21 mouse cellular contexts compared by ENCODE assay signal in the genomic region with DNA sequence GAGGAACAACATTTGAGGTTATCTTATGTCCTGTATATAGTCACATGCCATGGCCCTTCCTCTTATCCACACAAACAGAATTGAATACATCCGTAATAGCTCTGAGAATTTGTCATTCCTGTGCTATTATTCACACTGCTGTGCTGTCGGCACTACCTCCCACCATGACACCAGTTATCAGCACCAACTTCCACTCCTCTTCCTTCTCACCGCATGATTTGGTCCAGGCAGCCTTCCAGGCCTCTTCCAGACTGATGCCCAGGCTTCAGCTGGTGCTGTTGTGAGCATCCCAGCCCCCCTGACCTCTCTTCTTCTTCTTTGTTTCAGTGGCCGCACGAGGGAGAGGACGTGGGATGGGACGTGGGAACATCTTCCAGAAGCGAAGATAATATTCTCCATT. TPM values are rescaled to one million over a fixed set of nuclear protein-coding genes. Genes with fewer than 3 reads are reported as not detected.
DNase-seq lines count a peak whose midpoint lies in the region; ATAC-seq and TF ChIP-seq lines count a peak whose summit lies in the region.
"Had no signal": no experiment of that assay in that cellular context is flagged by ENCODE, and none has a peak within 500 bp of the region (broad histone marks: within the 10 kb centered on the region; RNA-seq: fewer than 3 reads in every experiment).

No protein-coding gene starts in this region.

- H3K4me3 ChIP-seq in heart, adult 2 months: no peak overlapping the region
- H3K4me3 ChIP-seq in heart, embryonic 10.5 days: no peak overlapping the region
- H3K4me3 ChIP-seq in midbrain, postnatal 0 days (ENCODE audit: low read depth, low read length): no peak overlapping the region
- H3K4me3 ChIP-seq in midbrain, embryonic 15.5 days: no peak overlapping the region
- H3K4me3 ChIP-seq in heart, embryonic 14.5 days (ENCODE audit: control insufficient read depth in 1 of 2, insufficient read depth in 1 of 2, low read depth in 1 of 2, low read length in 2 of 2): no peak overlapping the region
- no peak overlapping the region for H3K4me3 ChIP-seq in forebrain, embryonic 13.5 days
- H3K4me3 ChIP-seq: hindbrain, embryonic 13.5 days; intestine, embryonic 15.5 days; kidney, embryonic 15.5 days; midbrain, embryonic 10.5 days; neural tube, embryonic 13.5 days had no signal

- ATAC-seq in midbrain, postnatal 0 days (ENCODE audit: low FRiP score): no peak
- ATAC-seq in midbrain, embryonic 15.5 days (replicated peaks): no peak
- ATAC-seq in heart, embryonic 14.5 days (ENCODE audit: insufficient number of reproducible peaks, insufficient read depth, low FRiP score, low read depth): peak; percentile 48; the same call in 1 of the 2 replicates
- no peak for ATAC-seq in forebrain, embryonic 13.5 days
- ATAC-seq: CD4-positive, CD25-positive, alpha-beta regulatory T cell, adult 4 months; intestine, embryonic 15.5 days had no signal

- DNase-seq in heart, adult 2 months: peak; percentile 47 to 71
- DNase-seq in heart, embryonic 10.5 days (ENCODE audit: low spot score): no peak
- DNase-seq in midbrain, postnatal 0 days (ENCODE audit: low spot score): peak; percentile 47
- DNase-seq in kidney, postnatal 10 days: no peak
- DNase-seq: cerebellum, adult 11-12 months; gastrocnemius, postnatal 36 days; lung, postnatal 4 days; right cerebral cortex, postnatal 25 days; thymus, postnatal 25 days had no signal

- intact Hi-C loops in heart, adult 2 months (cut with DNase I): no loop called here

- peaks cover 5% of the 10 kb centered on the region for H3K36me3 ChIP-seq in heart, adult 2 months (ENCODE audit: control insufficient read depth, insufficient read depth, low read length)
- peaks cover 55% of the 10 kb centered on the region for H3K36me3 ChIP-seq in heart, embryonic 10.5 days
- H3K36me3 ChIP-seq in midbrain, postnatal 0 days (ENCODE audit: insufficient read depth, low read length): peaks cover 34% of the 10 kb centered on the region
- H3K36me3 ChIP-seq in midbrain, embryonic 15.5 days (replicated peaks): peaks cover 33% of the 10 kb centered on the region; the same call in 1 of the 2 replicates
- peaks cover 46% of the 10 kb centered on the region for H3K36me3 ChIP-seq in heart, embryonic 14.5 days (ENCODE audit: control insufficient read depth, insufficient read depth, low read length)
- H3K36me3 ChIP-seq in forebrain, embryonic 13.5 days (ENCODE audit: poor library complexity, severe bottlenecking): peaks cover 68% of the 10 kb centered on the region

- peaks cover 3% of the 10 kb centered on the region for H3K4me1 ChIP-seq in heart, adult 2 months (ENCODE audit: control insufficient read depth, insufficient read depth, low read length)
- peaks cover 3% of the 10 kb centered on the region; the same call in 1 of the 2 replicates for H3K4me1 ChIP-seq in heart, embryonic 10.5 days
- H3K4me1 ChIP-seq in midbrain, postnatal 0 days (ENCODE audit: insufficient read depth, low read length): no peaks in the 10 kb centered on the region
- no peaks in the 10 kb centered on the region for H3K4me1 ChIP-seq in midbrain, embryonic 15.5 days
- peaks cover 5 to 19% of the 10 kb centered on the region in 2 experiments for H3K4me1 ChIP-seq in heart, embryonic 14.5 days (ENCODE audit: control insufficient read depth in 2 of 2, insufficient read depth in 2 of 2, low read length in 2 of 2)
- H3K4me1 ChIP-seq in forebrain, embryonic 13.5 days: no peaks in the 10 kb centered on the region
- H3K4me1 ChIP-seq: hindbrain, embryonic 13.5 days; intestine, embryonic 15.5 days; kidney, embryonic 15.5 days; midbrain, embryonic 10.5 days; neural tube, embryonic 13.5 days had no signal

- WGBS in heart, adult 2 months: 32% methylated on average over 8 of the region's 8 CpGs
- WGBS in heart, embryonic 10.5 days: 73% methylated on average over 8 of the region's 8 CpGs
- 86% methylated on average over 8 of the region's 8 CpGs for WGBS in midbrain, postnatal 0 days
- 87% methylated on average over 8 of the region's 8 CpGs for WGBS in midbrain, embryonic 15.5 days
- WGBS in heart, embryonic 14.5 days: 44% methylated on average over 8 of the region's 8 CpGs
- WGBS in forebrain, embryonic 13.5 days: 89% methylated on average over 8 of the region's 8 CpGs

- peak overlapping the region; percentile 36 for H3K27ac ChIP-seq in heart, adult 2 months
- H3K27ac ChIP-seq in heart, embryonic 10.5 days: no peak overlapping the region
- H3K27ac ChIP-seq in midbrain, postnatal 0 days (ENCODE audit: low read depth, low read length): no peak overlapping the region
- no peak overlapping the region for H3K27ac ChIP-seq in midbrain, embryonic 15.5 days
- peak overlapping the region in 1 of 2 experiments; percentile 4; a peak in 1 of 4 replicates for H3K27ac ChIP-seq in heart, embryonic 14.5 days (replicated peaks in 1 of 2; ENCODE audit: control insufficient read depth in 1 of 2, insufficient read depth in 1 of 2, low read depth in 2 of 2, low read length in 2 of 2)
- H3K27ac ChIP-seq in forebrain, embryonic 13.5 days: no peak overlapping the region
- H3K27ac ChIP-seq: hindbrain, embryonic 13.5 days; intestine, embryonic 15.5 days; kidney, embryonic 15.5 days; liver, embryonic 14.5 days; midbrain, embryonic 10.5 days; neural tube, embryonic 13.5 days; stomach, postnatal 0 days had no signal

- TF ChIP-seq CTCF in heart, adult 2 months (IDR thresholded peaks at IDR 0.05): no peak
- no peak for TF ChIP-seq CTCF in midbrain, postnatal 0 days (IDR thresholded peaks at IDR 0.05)

- H3K4me2 ChIP-seq in midbrain, postnatal 0 days (ENCODE audit: low read depth, low read length, poor library complexity, severe bottlenecking): no peak overlapping the region
- H3K4me2 ChIP-seq in midbrain, embryonic 15.5 days: no peak overlapping the region
- H3K4me2 ChIP-seq in heart, embryonic 14.5 days (ENCODE audit: low read length): no peak overlapping the region
- H3K4me2 ChIP-seq in forebrain, embryonic 13.5 days: no peak overlapping the region
- H3K4me2 ChIP-seq: hindbrain, embryonic 13.5 days; intestine, embryonic 15.5 days; kidney, embryonic 15.5 days; neural tube, embryonic 13.5 days had no signal

- TF ChIP-seq POLR2A in heart, adult 2 months (IDR thresholded peaks at IDR 0.05; ENCODE audit: insufficient read depth, low read depth, low read length): no peak

- TF ChIP-seq EP300 in heart, adult 2 months (IDR thresholded peaks at IDR 0.05; ENCODE audit: insufficient read depth, low read depth, low read length): peak; percentile 55; the same call in 1 of the 2 replicates

- no peak overlapping the region for H3K9ac ChIP-seq in heart, adult 2 months (ENCODE audit: low read depth, low read length)
- H3K9ac ChIP-seq in midbrain, postnatal 0 days (replicated peaks; ENCODE audit: low read length, poor library complexity, severe bottlenecking): no peak overlapping the region
- no peak overlapping the region for H3K9ac ChIP-seq in midbrain, embryonic 15.5 days
- H3K9ac ChIP-seq in heart, embryonic 14.5 days (ENCODE audit: low read length): no peak overlapping the region
- H3K9ac ChIP-seq in forebrain, embryonic 13.5 days: no peak overlapping the region
- H3K9ac ChIP-seq: hindbrain, embryonic 13.5 days; intestine, embryonic 15.5 days; kidney, embryonic 15.5 days; liver, embryonic 14.5 days; neural tube, embryonic 13.5 days had no signal

- no peaks in the 10 kb centered on the region for H3K79me2 ChIP-seq in heart, adult 2 months (replicated peaks; ENCODE audit: control insufficient read depth, insufficient read depth, low read length)

- H3K9me3 ChIP-seq in heart, embryonic 10.5 days: no peaks in the 10 kb centered on the region
- no peaks in the 10 kb centered on the region for H3K9me3 ChIP-seq in midbrain, postnatal 0 days (ENCODE audit: low read length)
- no peaks in the 10 kb centered on the region for H3K9me3 ChIP-seq in midbrain, embryonic 15.5 days
- H3K9me3 ChIP-seq in heart, embryonic 14.5 days (ENCODE audit: control insufficient read depth, low read length): 0 out of 2 replicates have a peak, but pooled peaks cover 5% of the 10 kb centered on the region
- H3K9me3 ChIP-seq in forebrain, embryonic 13.5 days (replicated peaks): no peaks in the 10 kb centered on the region
- H3K9me3 ChIP-seq: G1E; hindbrain, embryonic 13.5 days; intestine, embryonic 15.5 days; kidney, embryonic 15.5 days; midbrain, embryonic 10.5 days; neural tube, embryonic 13.5 days had no signal

- H3K27me3 ChIP-seq in heart, adult 2 months (ENCODE audit: control insufficient read depth, insufficient read depth, low read length): no peaks in the 10 kb centered on the region
- H3K27me3 ChIP-seq in heart, embryonic 10.5 days (ENCODE audit: insufficient read depth, poor library complexity, severe bottlenecking): no peaks in the 10 kb centered on the region
- H3K27me3 ChIP-seq in midbrain, postnatal 0 days (ENCODE audit: insufficient read depth, low read length): no peaks in the 10 kb centered on the region
- H3K27me3 ChIP-seq in midbrain, embryonic 15.5 days (replicated peaks): no peaks in the 10 kb centered on the region
- H3K27me3 ChIP-seq in heart, embryonic 14.5 days (ENCODE audit: control insufficient read depth, insufficient read depth, low read length): no peaks in the 10 kb centered on the region
- H3K27me3 ChIP-seq in forebrain, embryonic 13.5 days: no peaks in the 10 kb centered on the region
- H3K27me3 ChIP-seq: hindbrain, embryonic 13.5 days; intestine, embryonic 15.5 days; kidney, embryonic 15.5 days; neural tube, embryonic 13.5 days had no signal

RNA-seq across cellular contexts. Expression of a gene that starts 17.2 kb away (rescaled TPM):
- total RNA-seq in heart, adult 2 months (2021): 10 to 100 TPM; 33.2 to 37.7 TPM
- 44.7 and 50.3 TPM in 2 replicates for polyA plus RNA-seq in heart, adult 2 months (2012; rRNA removed)
- polyA plus RNA-seq in heart, embryonic 10.5 days (2016; fragmentation: Nextera tagmentation; extraction: Ambion mirVana): 24.0 and 28.8 TPM in 2 replicates
- total RNA-seq in midbrain, postnatal 0 days (2014; rRNA removed): 41.2 and 48.0 TPM in 2 replicates
- polyA plus RNA-seq in midbrain, postnatal 0 days (2015; fragmentation: Nextera tagmentation; extraction: Ambion mirVana): 12.6 and 14.4 TPM in 2 replicates
- 22.3 and 24.4 TPM in 2 replicates for polyA plus RNA-seq in midbrain, embryonic 15.5 days (2015; fragmentation: Nextera tagmentation; extraction: Ambion mirVana)
- polyA plus RNA-seq in heart, embryonic 14.5 days (2014; fragmentation: Nextera tagmentation; extraction: Ambion mirVana): 32.8 and 39.7 TPM in 2 replicates
- 21.1 and 24.9 TPM in 2 replicates for polyA plus RNA-seq in forebrain, embryonic 13.5 days (2015; fragmentation: Nextera tagmentation; extraction: Ambion mirVana)

RNA-seq across cellular contexts. Expression of a gene that starts 17.6 kb away (rescaled TPM):
- 10 to 100 TPM; 61.1 to 65.8 TPM for total RNA-seq in heart, adult 2 months (2021)
- polyA plus RNA-seq in heart, adult 2 months (2012; rRNA removed): 20.8 and 24.8 TPM in 2 replicates
- 139 and 148 TPM in 2 replicates for polyA plus RNA-seq in heart, embryonic 10.5 days (2016; fragmentation: Nextera tagmentation; extraction: Ambion mirVana)
- total RNA-seq in midbrain, postnatal 0 days (2014; rRNA removed): 17.2 and 20.4 TPM in 2 replicates
- 137 and 143 TPM in 2 replicates for polyA plus RNA-seq in midbrain, postnatal 0 days (2015; fragmentation: Nextera tagmentation; extraction: Ambion mirVana)
- 122 and 127 TPM in 2 replicates for polyA plus RNA-seq in midbrain, embryonic 15.5 days (2015; fragmentation: Nextera tagmentation; extraction: Ambion mirVana)
- polyA plus RNA-seq in heart, embryonic 14.5 days (2014; fragmentation: Nextera tagmentation; extraction: Ambion mirVana): 90.6 and 92.9 TPM in 2 replicates
- polyA plus RNA-seq in forebrain, embryonic 13.5 days (2015; fragmentation: Nextera tagmentation; extraction: Ambion mirVana): 188 and 198 TPM in 2 replicates

RNA-seq across cellular contexts. Expression of a gene that starts 25.2 kb away (rescaled TPM):
- total RNA-seq in heart, adult 2 months (2021): under 1 TPM; 0.66 to 0.84 TPM
- polyA plus RNA-seq in heart, adult 2 months (2012; rRNA removed): 1.00 and 1.3 TPM in 2 replicates
- polyA plus RNA-seq in heart, embryonic 10.5 days (2016; fragmentation: Nextera tagmentation; extraction: Ambion mirVana): 0.78 and 1.1 TPM in 2 replicates
- 41.4 and 44.2 TPM in 2 replicates for total RNA-seq in midbrain, postnatal 0 days (2014; rRNA removed)
- polyA plus RNA-seq in midbrain, postnatal 0 days (2015; fragmentation: Nextera tagmentation; extraction: Ambion mirVana): 37.5 and 39.5 TPM in 2 replicates
- polyA plus RNA-seq in midbrain, embryonic 15.5 days (2015; fragmentation: Nextera tagmentation; extraction: Ambion mirVana): 41.0 and 44.8 TPM in 2 replicates
- 1.1 and 2.7 TPM in 2 replicates for polyA plus RNA-seq in heart, embryonic 14.5 days (2014; fragmentation: Nextera tagmentation; extraction: Ambion mirVana)
- 10.4 and 11.7 TPM in 2 replicates for polyA plus RNA-seq in forebrain, embryonic 13.5 days (2015; fragmentation: Nextera tagmentation; extraction: Ambion mirVana)
- polyA plus RNA-seq: G1E had no signal

RNA-seq across cellular contexts. Expression of a gene that starts 26.5 kb away (rescaled TPM):
- total RNA-seq in heart, adult 2 months (2021): under 1 TPM in 1 of 2 experiments, not detected in 1; 0.31 TPM
- polyA plus RNA-seq in heart, adult 2 months (2012; rRNA removed): 0.35 TPM in 1 of 2 replicates, not detected in the other
- 0.27 and 1.9 TPM in 2 replicates for polyA plus RNA-seq in heart, embryonic 10.5 days (2016; fragmentation: Nextera tagmentation; extraction: Ambion mirVana)
- 1.4 and 5.4 TPM in 2 replicates for total RNA-seq in midbrain, postnatal 0 days (2014; rRNA removed)
- 1.0 and 2.0 TPM in 2 replicates for polyA plus RNA-seq in midbrain, postnatal 0 days (2015; fragmentation: Nextera tagmentation; extraction: Ambion mirVana)
- polyA plus RNA-seq in midbrain, embryonic 15.5 days (2015; fragmentation: Nextera tagmentation; extraction: Ambion mirVana): 1.2 and 1.7 TPM in 2 replicates
- 0.69 and 1.4 TPM in 2 replicates for polyA plus RNA-seq in heart, embryonic 14.5 days (2014; fragmentation: Nextera tagmentation; extraction: Ambion mirVana)
- 1.1 and 2.3 TPM in 2 replicates for polyA plus RNA-seq in forebrain, embryonic 13.5 days (2015; fragmentation: Nextera tagmentation; extraction: Ambion mirVana)
- total RNA-seq: G1E had no signal
- polyA plus RNA-seq: G1E had no signal

RNA-seq across cellular contexts. Expression of a gene that starts 54.2 kb away (rescaled TPM):
- total RNA-seq in heart, adult 2 months (2021): 1 to 10 TPM; 3.8 to 7.9 TPM
- polyA plus RNA-seq in heart, adult 2 months (2012; rRNA removed): 41.9 TPM in 2 replicates
- polyA plus RNA-seq in heart, embryonic 10.5 days (2016; fragmentation: Nextera tagmentation; extraction: Ambion mirVana): 1.4 and 4.9 TPM in 2 replicates
- 5.8 and 9.1 TPM in 2 replicates for total RNA-seq in midbrain, postnatal 0 days (2014; rRNA removed)
- 1.3 and 2.4 TPM in 2 replicates for polyA plus RNA-seq in midbrain, postnatal 0 days (2015; fragmentation: Nextera tagmentation; extraction: Ambion mirVana)
- 2.2 and 3.4 TPM in 2 replicates for polyA plus RNA-seq in midbrain, embryonic 15.5 days (2015; fragmentation: Nextera tagmentation; extraction: Ambion mirVana)
- 7.6 and 8.1 TPM in 2 replicates for polyA plus RNA-seq in heart, embryonic 14.5 days (2014; fragmentation: Nextera tagmentation; extraction: Ambion mirVana)
- polyA plus RNA-seq in forebrain, embryonic 13.5 days (2015; fragmentation: Nextera tagmentation; extraction: Ambion mirVana): 1.4 and 2.8 TPM in 2 replicates
- polyA plus RNA-seq: G1E had no signal

Comparison
In these comparisons a context has a peak if more than half of its experiments do, and no peak if none do; other contexts are left out.
1. DNase-seq: peak in heart, adult 2 months (2 of 2) and midbrain, postnatal 0 days (single experiment); none in heart, embryonic 10.5 days (single experiment) and kidney, postnatal 10 days (single experiment).